Mouse (Mus musculus): ENCODE results near the gene Mier2.

Gene Mier2

GRCm38 (mm10) chr10:79496701-79497288, 58.2 kb downstream of the Mier2 start:
- DNase-seq (ENCODE audit: low spot score in 2 of 2): no peak

- DNase-seq (ENCODE audit: low spot score in 2 of 2): no peak
Measured at GRCm38 (mm10) chr10:79495886-79496285, 59.1 kb downstream of the Mier2 start.
